Mouse (Mus musculus) neural tube, embryonic 14.5 days (tissue): ENCODE results near the gene Galntl5. TPM values are rescaled to one million over a fixed set of nuclear protein-coding genes. Genes with fewer than 3 reads are reported as not detected.
"Not testable (repeated sequence)": the region's sequence is repeated elsewhere in the genome, so short reads cannot be mapped to it uniquely, and the experiment has no call there.

ENCODE experiments used
- ATAC-seq: fragments of 200-750 bp; cut with Nextera tagmentation; 2 replicates; pipeline ENCODE4 v1.8.0; 2017; ENCODE audit warnings: low read depth, mild to moderate bottlenecking, moderate TSS enrichment, moderate library complexity
- H3K27ac ChIP-seq: fragments of 300-500 bp; sonication (generic); 2 replicates; pipeline ENCODE4 v1.5.1; 2014; ENCODE audit warnings: low read depth, mild to moderate bottlenecking, control low read depth, low read length, moderate library complexity, mixed read lengths
- H3K27me3 ChIP-seq: fragments of 300-500 bp; sonication (generic); 2 replicates; pipeline ENCODE4 v1.6.1; 2014; ENCODE audit warnings: low read length; ENCODE audit not compliant: control insufficient read depth, insufficient read depth
- H3K36me3 ChIP-seq: fragments of 300-500 bp; sonication (generic); 2 replicates; pipeline ENCODE4 v1.6.1; 2014; ENCODE audit warnings: low read length, mixed read lengths; ENCODE audit not compliant: control insufficient read depth, insufficient read depth
- H3K4me1 ChIP-seq: fragments of 300-500 bp; sonication (generic); 2 replicates; pipeline ENCODE4 v1.6.1; 2014; ENCODE audit warnings: low read length; ENCODE audit not compliant: control insufficient read depth, insufficient read depth
- H3K4me2 ChIP-seq: fragments of 300-500 bp; sonication (generic); 2 replicates; pipeline ENCODE4 v1.6.1; 2014; ENCODE audit warnings: mild to moderate bottlenecking, low read depth, low read length, control low read depth
- H3K4me3 ChIP-seq: fragments of 300-500 bp; sonication (generic); 2 replicates; pipeline ENCODE4 v1.5.1; 2014; ENCODE audit warnings: low read depth, low read length, control low read depth, mixed read lengths
- H3K9ac ChIP-seq: fragments of 300-500 bp; sonication (generic); replicated peaks from 2 replicates; pipeline ENCODE4 v1.6.1; 2014; ENCODE audit warnings: low read depth, mild to moderate bottlenecking, control low read depth, low read length, mixed read lengths
- H3K9me3 ChIP-seq: fragments of 300-500 bp; sonication (generic); 2 replicates; pipeline ENCODE4 v1.6.1; 2016; ENCODE audit warnings: low read length; ENCODE audit not compliant: control insufficient read depth
- WGBS: fragments of 180-500 bp; shearing (Covaris S2); extraction: QIAGEN DNeasy Blood & Tissue Kit; methylation state at CpG from one replicate; pipeline ENCODE4 v1.1.7; 2014; 5-methylcytosine and 5-hydroxymethylcytosine counted together
- polyA plus RNA-seq: library from polyadenylated mRNA; unstranded; fragments of >200 nt; fragmentation: Nextera tagmentation; extraction: Ambion mirVana; gene quantifications from 2 replicates; pipeline ENCODE4 v1.2.1, GENCODE M21; 2014

The Galntl5 gene
- polyA plus RNA-seq, 1 experiment from 2014 or later = not detected

DNA sequence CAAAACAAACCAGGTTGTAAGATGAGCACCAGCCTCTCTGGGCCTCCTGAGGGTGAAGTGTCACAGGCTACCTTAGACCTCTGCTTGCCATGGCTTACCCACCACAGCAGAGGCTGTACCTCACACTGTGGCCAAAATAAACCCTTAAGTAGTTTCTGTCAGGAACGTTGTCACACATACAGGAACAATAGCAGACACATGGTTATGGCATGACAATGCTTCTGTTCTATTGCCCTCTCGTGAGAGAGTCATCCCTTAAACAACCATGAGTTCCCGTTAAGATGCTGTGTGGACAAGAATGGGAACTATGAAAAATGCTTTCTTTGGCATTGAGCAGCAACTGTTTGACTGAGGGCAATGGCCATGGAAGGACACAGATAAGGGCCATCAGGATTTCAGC lies 40.3 kb downstream of the Galntl5 start, which contains the start of gene Galnt11:
Gene Galnt11, plus strand, starts transcription at position 301 of the 400 bp plus-strand sequence.
- H3K36me3 ChIP-seq = no peaks in the 10 kb centered on the region
- peak within 1 kb of the TSS; percentile 86 for H3K27ac ChIP-seq
- H3K27me3 ChIP-seq = no peaks in the 10 kb centered on the region
- ATAC-seq = no peak
- WGBS = 84% methylated on average over 3 of the region's 3 CpGs
- H3K9me3 ChIP-seq = no peaks in the 10 kb centered on the region
- peak within 1 kb of the TSS; percentile 63 for H3K4me3 ChIP-seq
- peak within 1 kb of the TSS; percentile 92 for H3K9ac ChIP-seq
- peaks cover 8% of the 10 kb centered on the region; the same call in 1 of the 2 replicates for H3K4me1 ChIP-seq
- peak within 1 kb of the TSS; percentile 61 for H3K4me2 ChIP-seq

DNA sequence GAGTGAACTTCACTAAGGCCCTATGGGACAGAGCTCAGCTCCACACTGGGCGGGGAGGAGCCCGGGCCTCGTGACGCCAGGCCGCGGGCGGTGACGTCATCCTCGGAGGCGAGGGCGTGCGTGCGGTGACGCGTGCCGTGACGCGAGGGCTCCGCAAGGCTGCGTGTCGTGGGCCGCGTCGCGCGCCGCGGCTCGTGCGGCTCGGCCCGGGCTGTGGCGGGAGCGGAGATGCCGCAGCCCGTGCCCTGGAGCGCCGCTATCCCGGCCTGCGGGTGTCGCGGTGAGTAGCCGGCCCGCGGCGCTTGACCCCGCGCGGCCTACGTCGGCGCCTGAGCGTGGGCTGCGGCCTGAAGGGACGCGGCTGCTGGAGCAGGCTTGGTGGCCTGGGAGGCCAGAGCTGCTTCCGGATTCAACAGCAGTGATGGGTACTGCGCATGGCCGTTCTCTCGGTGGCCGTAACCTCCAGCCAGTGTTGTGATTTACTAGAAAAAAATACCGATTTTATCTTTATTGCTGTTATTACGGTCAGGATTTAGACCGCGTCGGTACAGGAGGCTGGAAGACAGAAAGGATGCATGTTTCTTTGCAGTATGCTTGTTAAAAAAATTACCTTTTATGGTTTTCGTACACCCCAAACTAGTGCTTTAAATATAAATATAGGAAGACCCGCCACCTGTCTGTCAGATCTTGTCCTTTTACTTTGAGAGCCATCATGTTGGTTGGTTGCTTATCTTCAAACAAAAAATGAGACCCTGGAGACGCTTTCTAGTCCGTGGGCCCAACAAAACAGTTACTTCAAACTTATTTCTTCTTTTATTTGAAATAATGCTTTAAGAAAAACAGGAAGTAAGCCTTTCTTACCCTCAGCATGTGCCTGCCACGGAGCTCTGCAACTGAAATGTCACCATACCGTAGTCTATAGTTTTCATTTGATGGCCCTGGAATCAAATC lies 41.8 kb downstream of the Galntl5 start, which contains the start of gene E130116L18Rik:
Gene E130116L18Rik, minus strand, starts transcription at position 402 of the 951 bp plus-strand sequence.
- H3K9ac ChIP-seq = peak within 1 kb of the TSS; percentile 92
- peak within 1 kb of the TSS; percentile 86 for H3K27ac ChIP-seq
- peak within 1 kb of the TSS; percentile 61 for H3K4me2 ChIP-seq
- no peaks in the 10 kb centered on the region for H3K36me3 ChIP-seq
- WGBS = 4% methylated on average over 72 of the region's 72 CpGs
- ATAC-seq = peak; percentile 99
- no peaks in the 10 kb centered on the region for H3K9me3 ChIP-seq
- H3K4me1 ChIP-seq = peaks cover 8% of the 10 kb centered on the region; the same call in 1 of the 2 replicates
- H3K27me3 ChIP-seq = no peaks in the 10 kb centered on the region
- peak within 1 kb of the TSS; percentile 63 for H3K4me3 ChIP-seq

DNA sequence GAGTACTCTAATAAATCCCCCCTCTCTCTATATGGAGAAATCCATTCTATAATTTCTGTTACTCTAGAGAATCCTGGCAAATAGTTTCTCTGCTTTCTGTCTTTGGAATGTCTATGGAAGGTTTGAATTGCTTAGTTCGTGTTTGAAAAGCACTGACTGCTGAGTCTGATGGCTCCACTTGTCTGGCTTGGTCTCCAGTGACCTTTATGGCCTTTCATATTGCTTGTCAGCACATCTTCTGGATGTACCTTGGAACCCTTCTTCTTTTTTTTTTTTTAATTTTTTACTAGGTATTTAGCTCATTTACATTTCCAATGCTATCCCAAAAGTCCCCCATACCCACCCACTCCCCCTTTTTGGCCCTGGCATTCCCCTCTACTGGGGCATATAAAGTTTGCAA lies 43.1 kb downstream of the Galntl5 start:
- H3K27me3 ChIP-seq, H3K4me1 ChIP-seq, ATAC-seq, H3K27ac ChIP-seq, H3K4me3 ChIP-seq, H3K36me3 ChIP-seq, H3K9ac ChIP-seq, H3K4me2 ChIP-seq, H3K9me3 ChIP-seq: not testable (repeated sequence)
- WGBS = 96% methylated on average over 1 of the region's 1 CpGs

DNA sequence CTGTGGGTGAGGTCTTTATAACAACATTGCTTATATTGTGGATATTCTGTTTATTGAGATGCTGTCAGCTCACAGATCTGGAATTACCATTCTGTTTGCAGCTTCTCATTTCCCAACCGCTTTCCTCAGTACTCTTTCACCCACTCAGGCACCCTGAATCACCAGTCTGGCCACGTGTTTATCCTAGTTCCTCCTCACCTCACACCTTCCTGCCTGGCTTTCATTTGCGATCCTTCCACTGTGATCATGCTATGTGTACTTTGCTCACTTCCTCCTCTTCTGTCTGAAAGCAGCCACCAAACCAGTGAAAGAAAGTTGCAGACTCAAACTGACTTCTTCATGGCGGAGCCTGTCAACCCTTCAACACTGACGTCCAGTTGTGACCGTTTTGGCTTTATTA lies 61.8 kb downstream of the Galntl5 start:
- Histone ChIP-seq H3K9me3 (no peaks in the 10 kb centered on the region), H3K9ac (no peak overlapping the region), H3K4me3 (no peak overlapping the region), H3K4me1 (no peaks in the 10 kb centered on the region), H3K36me3 (peaks cover 7% of the 10 kb centered on the region), H3K27ac (no peak overlapping the region), H3K27me3 (no peaks in the 10 kb centered on the region), H3K4me2 (no peak overlapping the region)
- WGBS = 92% methylated on average over 6 of the region's 6 CpGs
- no peak for ATAC-seq

DNA sequence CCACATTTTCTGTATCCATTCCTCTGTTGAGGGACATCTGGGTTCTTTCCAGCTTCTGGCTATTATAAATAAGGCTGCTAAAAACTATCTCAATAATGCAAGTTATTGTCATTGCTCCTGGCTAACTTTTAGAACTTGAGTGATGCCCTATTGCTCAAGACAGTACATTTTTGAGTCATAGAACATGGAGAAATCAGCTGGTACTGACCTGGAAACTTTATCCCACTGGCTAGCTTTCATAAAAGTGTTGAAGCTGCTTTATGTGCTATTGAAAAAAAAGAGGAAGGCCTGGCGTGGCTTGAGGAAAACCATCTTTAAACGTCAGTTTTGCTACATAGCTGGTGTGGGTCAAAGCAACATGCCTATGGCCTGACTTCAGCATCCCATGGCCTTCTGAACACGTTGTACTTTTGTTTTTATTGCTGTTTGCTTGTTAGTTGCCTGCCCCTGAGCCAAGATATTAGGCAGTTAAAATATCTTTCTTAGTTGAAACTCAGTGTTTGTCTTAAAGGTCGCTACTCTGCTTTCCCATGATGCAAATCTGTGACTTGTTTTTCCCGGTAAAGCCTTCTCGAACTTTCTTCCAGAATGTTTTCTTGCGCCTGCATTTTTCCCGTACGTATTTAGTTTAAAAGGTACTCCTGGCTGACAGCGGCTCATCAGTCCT lies 64.7 kb downstream of the Galntl5 start:
- H3K4me3 ChIP-seq = no peak overlapping the region
- no peak for ATAC-seq
- no peaks in the 10 kb centered on the region for H3K4me1 ChIP-seq
- no peaks in the 10 kb centered on the region for H3K9me3 ChIP-seq
- H3K27me3 ChIP-seq = no peaks in the 10 kb centered on the region
- no peak overlapping the region for H3K27ac ChIP-seq
- no peak overlapping the region for H3K9ac ChIP-seq
- H3K4me2 ChIP-seq = no peak overlapping the region
- 89% methylated on average over 10 of the region's 10 CpGs for WGBS
- H3K36me3 ChIP-seq = peaks cover 16% of the 10 kb centered on the region

DNA sequence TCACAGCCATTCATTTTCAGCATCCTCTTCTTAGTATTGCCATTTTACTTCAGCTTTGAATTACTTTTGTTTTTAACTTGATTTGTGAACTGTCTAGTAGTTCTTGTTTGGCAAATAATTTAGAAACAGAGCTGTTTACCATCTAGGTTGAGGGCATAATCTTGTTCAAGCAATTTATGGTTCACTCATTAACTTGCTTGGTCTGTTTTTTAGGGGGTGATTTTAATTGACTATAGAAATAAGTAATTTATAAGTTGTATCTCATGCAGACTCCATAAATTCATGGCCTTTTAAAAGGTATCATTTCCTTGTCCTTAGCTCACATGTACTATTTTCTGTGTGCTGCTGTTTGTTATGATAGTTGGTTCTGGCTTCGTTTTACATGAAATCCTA lies 65.2 kb downstream of the Galntl5 start:
- H3K4me1 ChIP-seq = no peaks in the 10 kb centered on the region
- H3K27me3 ChIP-seq = no peaks in the 10 kb centered on the region
- no peak overlapping the region for H3K27ac ChIP-seq
- WGBS = 82% methylated on average over 1 of the region's 1 CpGs
- H3K36me3 ChIP-seq = peaks cover 21% of the 10 kb centered on the region
- no peaks in the 10 kb centered on the region for H3K9me3 ChIP-seq
- ATAC-seq = no peak
- no peak overlapping the region for H3K4me3 ChIP-seq
- H3K4me2 ChIP-seq = no peak overlapping the region
- no peak overlapping the region for H3K9ac ChIP-seq

DNA sequence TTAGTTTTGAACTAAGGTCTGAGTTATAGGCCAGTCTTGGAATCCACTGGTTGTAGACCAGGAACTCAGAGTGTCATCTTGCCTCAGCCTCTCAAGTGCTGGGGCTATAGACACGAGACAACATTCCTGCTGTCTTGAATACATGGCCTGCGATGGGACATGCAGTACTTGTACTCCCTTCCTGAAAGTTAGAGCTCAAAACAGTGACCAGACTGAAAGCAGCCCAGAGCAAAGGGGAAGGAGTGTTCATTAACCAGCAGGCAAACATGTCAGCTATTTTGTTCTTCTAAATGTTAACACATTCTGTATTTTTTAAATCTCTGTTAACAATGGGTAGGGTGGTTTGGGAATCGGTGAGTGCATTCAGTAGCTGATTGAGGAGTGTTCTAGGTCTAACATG lies 65.8 kb downstream of the Galntl5 start:
- H3K4me3 ChIP-seq = no peak overlapping the region
- H3K9me3 ChIP-seq = no peaks in the 10 kb centered on the region
- WGBS = 89% methylated on average over 3 of the region's 3 CpGs
- peaks cover 27% of the 10 kb centered on the region for H3K36me3 ChIP-seq
- no peak for ATAC-seq
- H3K27ac ChIP-seq = no peak overlapping the region
- H3K27me3 ChIP-seq = no peaks in the 10 kb centered on the region
- no peak overlapping the region for H3K4me2 ChIP-seq
- no peaks in the 10 kb centered on the region for H3K4me1 ChIP-seq
- H3K9ac ChIP-seq = no peak overlapping the region

DNA sequence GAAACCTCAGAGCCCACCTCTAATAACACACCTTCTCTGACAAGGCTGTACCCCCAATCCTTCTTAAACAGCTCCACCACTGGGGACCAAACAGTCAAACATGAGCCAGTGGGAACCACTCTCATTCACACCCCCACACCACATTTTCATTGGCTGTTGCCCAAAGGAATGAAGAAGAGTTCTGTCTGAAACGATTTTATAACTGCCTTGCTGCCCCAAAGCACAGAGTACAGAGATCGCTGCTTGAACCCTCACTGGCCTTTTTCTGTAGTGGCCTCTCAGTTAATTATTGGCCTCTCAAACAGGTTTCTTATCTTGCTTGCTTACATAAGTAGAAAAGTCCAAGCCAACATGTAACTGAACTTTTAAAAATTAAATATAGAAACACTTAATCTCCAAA lies 71.2 kb downstream of the Galntl5 start:
- WGBS = 81% methylated on average over 2 of the region's 2 CpGs
- Histone ChIP-seq H3K36me3 (peaks cover 59% of the 10 kb centered on the region), H3K27ac (no peak overlapping the region), H3K4me1 (no peaks in the 10 kb centered on the region), H3K9me3 (no peaks in the 10 kb centered on the region), H3K27me3 (no peaks in the 10 kb centered on the region), H3K9ac (no peak overlapping the region), H3K4me2 (no peak overlapping the region), H3K4me3 (no peak overlapping the region)
- no peak for ATAC-seq
